Mouse (Mus musculus) adrenal gland, adult 18-20 months (tissue): ENCODE data around the gene Rassf5. TPM values are rescaled to one million over a fixed set of nuclear protein-coding genes. Genes with fewer than 3 reads are reported as not detected.

ENCODE experiments used
- DNase-seq, 2 experiments: peaks; one replicate each; pipeline ENCODE4 v3.0.0; 2021 to 2022; ENCODE audit warnings: low spot score in 2 of 2
- long read RNA-seq, 2 experiments: library from polyadenylated mRNA; stranded (forward); transcript quantifications; one replicate each; pipeline ENCODE4 v2.0.0; 2021
- total RNA-seq, 2 experiments: library from RNA; stranded (reverse); gene quantifications; 1 replicate in 1 of 2; 2 replicates in 1 of 2; pipeline ENCODE4 v1.2.3; 2021

Gene Rassf5
- 10 to 100 TPM; 11.4 to 11.6 TPM for total RNA-seq
- long read RNA-seq, experiment 1, transcript Rassf5-201 (6 exons, 3,485 nt), result major isoform, 7 of 16 reads
- long read RNA-seq, experiment 1, partial matches to known transcripts, result 2 of 16 reads
- long read RNA-seq, experiment 1, other reads (novel, unspliced or antisense), result 4 of 16 reads
- long read RNA-seq, experiment 2, transcript Rassf5-201 (6 exons, 3,485 nt), result major isoform, 18 of 22 reads
- long read RNA-seq, experiment 2, partial matches to known transcripts, result 1 of 22 reads
- long read RNA-seq, experiment 2, other reads (novel, unspliced or antisense), result 3 of 22 reads

- peak; percentile 90 to 93 for DNase-seq
Measured at GRCm38 (mm10) chr1:131245089-131245856, at the start of gene Rassf5. Rassf5 (minus strand) TSS chr1:131245258.

- DNase-seq, result no peak
Measured at GRCm38 (mm10) chr1:131293922-131294250, 48.8 kb upstream of the Rassf5 start.

DNA sequence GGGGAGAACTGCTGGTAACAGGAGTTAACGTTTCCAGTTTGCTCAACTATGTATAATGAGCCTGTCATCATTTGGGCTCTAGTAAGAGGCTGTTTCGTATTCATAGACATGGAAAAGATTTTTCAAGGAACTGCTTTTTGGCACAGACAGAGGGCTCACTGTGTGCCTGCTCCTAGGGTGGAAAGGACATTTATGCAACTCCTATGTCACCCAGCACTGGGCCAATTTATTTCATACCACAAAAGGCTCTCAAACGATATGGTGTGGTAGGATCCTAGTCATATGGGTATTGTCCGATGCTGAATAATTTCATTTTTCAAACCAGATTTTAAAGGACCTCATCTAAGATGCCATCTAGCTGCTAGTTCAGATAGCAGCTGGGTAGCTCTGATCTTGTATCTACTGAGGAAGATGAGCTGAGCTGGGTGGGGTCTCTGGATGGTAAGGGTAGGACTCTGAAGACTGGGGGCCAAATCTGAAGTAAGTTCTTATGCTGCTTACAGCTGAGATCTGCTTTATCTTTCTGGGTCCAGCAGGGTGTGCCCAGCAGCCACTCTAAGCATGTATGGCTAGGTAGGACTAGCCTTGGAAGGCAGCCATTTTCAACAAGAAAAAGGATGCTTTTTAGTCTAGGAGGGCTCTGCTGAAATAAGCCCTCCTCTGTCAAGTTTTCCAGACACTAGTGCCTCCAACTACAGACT is 48.3 kb upstream of the Rassf5 start:
- no peak for DNase-seq

DNA sequence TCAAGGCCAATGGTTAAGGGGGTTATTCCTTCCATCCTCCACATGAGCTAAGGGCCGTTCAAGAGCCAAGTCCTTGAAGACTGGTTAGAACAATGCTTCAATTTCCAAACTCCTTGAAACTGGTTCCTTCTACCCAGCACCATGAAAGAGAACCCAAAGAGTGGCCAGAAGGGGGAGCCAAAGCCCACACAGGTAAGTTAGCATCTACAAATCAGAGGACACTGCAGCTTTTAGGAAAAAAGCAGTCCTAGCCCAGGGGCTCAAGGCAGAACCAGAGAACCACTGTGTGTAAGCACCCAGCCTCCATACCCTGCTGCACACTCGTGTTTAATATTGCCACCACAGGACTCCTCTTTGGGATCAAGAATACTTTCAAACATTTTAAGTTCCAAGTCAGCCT is 45.6 kb upstream of the Rassf5 start:
- DNase-seq, result peak; percentile 64 to 65

DNA sequence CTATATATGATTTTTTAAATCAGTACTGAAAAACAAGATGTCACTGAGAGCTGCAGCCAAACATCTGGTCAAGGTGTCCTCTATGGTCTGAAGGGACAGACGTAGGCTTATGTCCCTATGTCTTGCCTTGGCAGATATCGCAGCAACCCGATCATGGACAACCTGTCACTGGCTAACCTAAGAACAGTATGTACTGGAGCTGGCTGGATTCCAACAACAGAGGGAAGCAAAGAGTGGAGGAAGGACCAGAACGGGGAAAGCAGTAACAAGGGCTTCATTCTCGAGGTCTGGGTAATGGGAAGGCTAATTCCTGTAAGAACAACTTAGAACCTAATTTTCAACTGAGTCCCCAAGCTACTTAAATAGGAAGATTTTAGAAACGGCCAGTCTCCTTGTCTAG is 43.9 kb upstream of the Rassf5 start:
- no peak for DNase-seq

GRCm38 (mm10) chr1:131287267-131287666 is 42.2 kb upstream of the Rassf5 start:
- no peak for DNase-seq

DNA sequence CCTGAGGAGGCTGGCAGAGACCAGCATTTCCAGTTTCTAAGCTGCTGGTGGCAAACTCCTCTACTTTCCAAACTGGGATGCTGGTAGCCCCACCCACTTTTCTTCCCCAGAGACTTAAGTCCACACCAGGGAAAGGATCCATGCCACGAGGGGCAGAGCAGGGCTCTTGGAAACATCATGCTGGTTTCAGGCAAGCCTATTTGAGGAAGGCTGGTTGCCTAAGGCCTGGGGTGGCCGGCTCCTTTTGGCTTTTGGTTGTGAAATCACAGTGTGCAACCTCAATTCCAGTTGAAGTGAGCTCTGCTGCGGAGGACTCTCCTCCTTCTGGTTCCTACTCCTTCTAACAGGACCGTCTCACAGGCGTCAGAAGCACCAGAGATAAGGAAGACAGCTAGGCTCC is 41.7 kb upstream of the Rassf5 start:
- DNase-seq, result no peak

- DNase-seq, result no peak
Measured at GRCm38 (mm10) chr1:131284616-131285015, 39.6 kb upstream of the Rassf5 start.

DNA sequence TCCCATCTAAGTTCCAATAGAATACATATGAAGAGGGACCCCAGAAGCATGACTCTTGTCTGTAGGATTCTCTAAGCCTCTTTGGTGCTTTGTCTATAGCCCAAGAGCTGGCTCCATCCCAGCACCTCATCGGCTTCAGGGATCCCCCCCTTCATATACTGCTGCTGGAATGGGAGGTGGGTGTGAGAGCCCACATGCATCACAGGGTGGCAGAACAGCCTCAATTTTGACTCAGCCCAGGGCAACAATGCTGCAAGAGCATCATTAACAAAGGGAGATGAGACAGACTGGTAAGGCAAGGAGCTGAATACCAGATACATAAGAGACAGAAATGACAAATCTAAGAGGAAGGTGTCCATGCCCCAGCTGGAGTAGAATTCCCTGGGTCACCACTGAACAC is 39.1 kb upstream of the Rassf5 start:
- no peak for DNase-seq

DNA sequence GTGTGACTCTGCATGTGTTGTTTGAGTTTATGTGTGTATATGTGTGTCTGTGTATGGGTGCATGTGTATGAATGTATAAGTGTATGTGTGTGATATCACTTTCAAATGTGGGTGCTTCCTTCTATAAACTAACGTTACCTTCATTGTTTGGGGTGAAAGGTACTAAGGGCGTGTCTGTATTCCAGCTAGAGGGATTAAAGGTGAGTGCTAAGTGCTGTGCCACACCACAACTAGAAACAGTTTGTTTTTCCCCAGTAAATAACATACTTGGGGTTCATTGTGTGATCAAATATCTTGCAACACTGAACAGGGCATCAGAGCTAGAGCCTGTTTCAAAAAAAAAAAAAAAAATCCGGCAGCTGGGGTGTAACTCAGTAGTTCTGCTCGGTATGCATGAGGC is 36.7 kb upstream of the Rassf5 start:
- no peak for DNase-seq

- DNase-seq, result no peak
Measured at GRCm38 (mm10) chr1:131280280-131280679, 35.2 kb upstream of the Rassf5 start.

- DNase-seq, result no peak
Measured at GRCm38 (mm10) chr1:131279456-131279776, 34.4 kb upstream of the Rassf5 start, which contains the start of gene Ikbke. Ikbke (minus strand) TSS chr1:131279606.

DNA sequence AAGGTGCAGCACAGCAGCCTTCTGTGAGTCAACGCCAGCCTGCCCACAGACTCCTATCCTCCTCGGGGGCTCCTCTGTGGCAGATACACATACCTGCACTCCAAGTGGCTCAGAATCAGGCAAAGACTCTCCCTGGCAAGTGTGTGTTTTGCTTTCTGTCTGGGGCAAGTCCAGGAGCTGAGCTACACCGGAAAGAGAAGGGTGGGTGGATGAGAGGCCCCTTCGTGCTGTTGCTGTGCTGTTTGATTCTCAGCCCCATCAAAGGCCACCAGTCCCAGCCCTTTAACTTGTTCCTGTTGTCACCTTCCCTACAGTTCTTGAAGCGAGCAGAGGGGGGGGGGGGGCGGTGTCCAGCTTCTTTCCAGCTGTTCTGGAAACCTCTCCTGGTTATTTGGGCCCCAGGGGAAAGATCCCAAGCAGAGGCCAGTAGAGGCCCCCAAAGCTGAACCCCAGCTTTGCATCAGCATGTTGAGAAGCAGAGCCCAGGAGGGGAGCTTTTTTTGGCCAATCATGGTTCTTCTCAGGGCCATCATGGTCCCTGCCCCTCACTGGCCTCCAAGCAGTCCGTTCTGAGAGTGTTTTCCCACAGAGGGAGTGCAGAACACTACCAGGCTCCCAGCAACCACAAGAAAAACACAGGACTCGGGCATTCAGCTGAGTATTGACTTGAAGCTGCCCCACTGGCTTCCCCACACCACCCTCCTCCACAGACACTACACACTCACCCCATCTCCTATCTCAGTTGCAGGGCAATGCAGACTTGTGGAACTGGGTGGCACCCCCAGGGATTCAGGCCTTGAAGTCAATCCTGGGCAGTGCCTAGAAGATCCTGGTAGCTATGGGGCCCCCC is 33.8 kb upstream of the Rassf5 start:
- DNase-seq, result no peak

DNA sequence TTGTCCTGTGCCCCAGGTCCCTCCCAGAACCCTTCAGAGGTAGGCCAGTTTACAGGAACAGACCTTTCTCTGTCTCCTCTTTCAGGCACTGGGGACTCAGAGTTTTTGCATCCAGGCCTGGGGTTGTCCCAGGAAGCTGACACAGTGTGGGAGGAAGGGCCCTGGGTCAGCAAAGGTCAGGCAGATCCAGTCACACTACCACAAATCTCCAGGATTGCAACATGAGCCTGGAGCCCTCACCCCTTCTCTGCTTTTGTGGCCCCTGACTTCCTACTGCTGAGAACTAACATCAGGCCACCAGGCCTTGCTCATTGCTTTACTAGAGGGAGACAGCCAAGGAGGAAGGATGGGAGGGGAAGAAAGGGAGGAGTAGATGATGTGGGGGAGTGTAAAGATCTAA is 31.8 kb upstream of the Rassf5 start:
- no peak for DNase-seq

- no peak for DNase-seq
Measured at GRCm38 (mm10) chr1:131275577-131275976, 30.5 kb upstream of the Rassf5 start.

- no peak for DNase-seq
Measured at GRCm38 (mm10) chr1:131274725-131275539, 29.9 kb upstream of the Rassf5 start.

- DNase-seq, result peak; percentile 64 to 78
Measured at GRCm38 (mm10) chr1:131269797-131270578, 24.9 kb upstream of the Rassf5 start.

- no peak for DNase-seq
Measured at GRCm38 (mm10) chr1:131268776-131269175, 23.7 kb upstream of the Rassf5 start.

DNA sequence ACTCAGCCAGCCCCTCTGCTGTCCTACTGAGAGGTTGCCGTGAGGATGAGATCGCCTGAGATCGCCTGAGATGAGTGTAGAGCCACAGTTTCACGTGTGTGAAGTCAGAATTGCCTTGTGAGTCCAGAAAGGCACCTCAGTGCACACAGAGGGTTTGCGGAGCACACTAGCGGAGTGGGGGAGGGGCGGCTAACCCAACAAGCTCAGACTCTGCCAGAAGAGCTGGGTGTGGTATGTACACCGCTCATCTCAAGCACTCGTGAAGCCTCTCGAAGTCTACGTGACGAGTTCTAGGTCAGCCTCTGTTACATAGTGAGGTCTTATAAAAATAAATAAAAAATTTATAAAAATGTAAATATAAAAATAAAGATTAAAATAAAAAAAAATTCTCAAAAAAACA is 18.8 kb upstream of the Rassf5 start:
- no peak for DNase-seq

DNA sequence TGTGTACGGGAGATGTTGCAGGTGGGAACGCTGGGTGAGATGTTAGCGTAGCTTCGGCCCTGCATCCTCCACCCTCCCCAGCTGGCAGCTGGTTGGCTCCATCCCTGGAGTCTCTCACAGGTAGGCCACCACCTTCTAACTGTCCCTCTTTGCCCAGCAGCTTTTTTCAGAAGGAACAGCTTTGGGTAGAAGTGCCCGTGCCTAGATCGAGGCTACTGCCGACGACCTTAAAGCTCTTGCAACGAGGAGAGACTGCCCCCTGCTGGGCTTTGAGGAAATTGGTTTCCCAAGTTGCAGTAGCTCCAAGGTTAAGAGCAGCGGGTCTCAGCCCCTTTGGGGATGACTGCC is 15.2 kb upstream of the Rassf5 start:
- peak; percentile 66 to 75 for DNase-seq
